Mouse (Mus musculus) C2C12 (cell line): Measurements from ENCODE around the gene Fgr.

ENCODE experiments used
- CTCF ChIP-seq: IDR thresholded peaks from one replicate; pipeline ENCODE4 v1.5.1; 2011; ENCODE audit not compliant: control insufficient read depth, insufficient read depth, insufficient read length
- FOSL1 ChIP-seq: IDR thresholded peaks from one replicate; pipeline ENCODE4 v1.8.0; 2011; ENCODE audit warnings: mild to moderate bottlenecking, low read length; ENCODE audit not compliant: poor library complexity, insufficient read depth, severe bottlenecking
- MAX ChIP-seq: IDR thresholded peaks from one replicate; pipeline ENCODE4 v1.6.1; 2011; ENCODE audit warnings: mild to moderate bottlenecking, control low read depth
- MYOD1 ChIP-seq: IDR thresholded peaks from one replicate; pipeline ENCODE4 v1.6.1; 2011; ENCODE audit warnings: low read depth; ENCODE audit not compliant: control insufficient read depth, insufficient read length
- USF1 ChIP-seq: IDR thresholded peaks from one replicate; pipeline ENCODE4 v1.6.1; 2011; ENCODE audit warnings: low read depth, mild to moderate bottlenecking, control low read depth, moderate library complexity

DNA sequence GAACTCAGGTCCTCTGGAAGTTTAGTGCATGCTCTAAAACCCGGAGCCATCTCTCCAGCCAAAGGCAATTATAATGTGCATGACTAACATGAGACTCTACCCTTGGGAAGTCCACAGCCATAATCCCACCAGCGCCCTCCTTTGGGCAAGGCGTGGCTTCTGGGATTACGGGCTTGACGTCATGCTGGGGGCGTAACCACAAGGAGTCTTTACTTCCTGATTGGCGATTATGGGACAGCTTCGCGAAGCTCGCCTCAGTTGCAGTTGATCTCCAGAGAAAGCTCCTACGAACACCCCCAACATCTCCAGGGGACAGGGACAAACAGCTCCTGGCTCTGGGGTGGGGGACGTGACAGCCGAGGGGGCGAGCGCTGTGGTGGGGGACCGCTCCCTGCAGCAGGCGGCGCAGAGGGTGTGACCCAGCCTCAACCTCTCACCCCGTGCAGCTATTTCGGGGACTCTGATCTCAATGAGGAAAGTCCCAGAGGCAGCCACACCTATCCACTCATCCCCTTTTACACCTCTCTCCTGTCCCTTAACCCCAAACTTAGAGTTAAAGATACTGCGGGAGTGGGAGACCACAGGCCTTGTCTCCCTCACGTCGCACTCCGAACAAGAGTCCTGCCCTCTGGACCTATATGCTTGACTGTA, 23.9 kb upstream of the Fgr start:
- TF ChIP-seq USF1 (no peak), CTCF (no peak), FOSL1 (no peak), MAX (no peak), MYOD1 (no peak)
